Mouse (Mus musculus) liver, embryonic 14.5 days (tissue): ENCODE measurements around the gene Ptprd. TPM values are rescaled to one million over a fixed set of nuclear protein-coding genes. Genes with fewer than 3 reads are reported as not detected.

Experiments used
- ATAC-seq: fragments of 200-750 bp; cut with Nextera tagmentation; 2 replicates; pipeline ENCODE4 v1.8.0; 2017; ENCODE audit warnings: moderate number of reproducible peaks, mild to moderate bottlenecking, moderate library complexity; ENCODE audit not compliant: insufficient read depth
- DNase-seq, 3 experiments: peaks; one replicate each; pipeline ENCODE4 v3.0.0-alpha.2; 2012 to 2013; ENCODE audit warnings: low read depth in 3 of 3, low spot score in 3 of 3
- H3K27ac ChIP-seq: fragments of 300-500 bp; sonication (generic); 2 replicates; pipeline ENCODE4 v1.5.1; 2014; ENCODE audit warnings: moderate library complexity, mild to moderate bottlenecking, control low read depth, inconsistent platforms
- H3K27me3 ChIP-seq: fragments of 300-500 bp; sonication (generic); 2 replicates; pipeline ENCODE4 v1.6.1; 2014; ENCODE audit warnings: mild to moderate bottlenecking, low read length, moderate library complexity; ENCODE audit not compliant: control insufficient read depth, insufficient read depth
- H3K36me3 ChIP-seq: fragments of 300-500 bp; sonication (generic); replicated peaks from 2 replicates; pipeline ENCODE4 v1.6.1; 2014; ENCODE audit warnings: low read depth; ENCODE audit not compliant: control insufficient read depth, insufficient read depth
- H3K4me1 ChIP-seq, 2 experiments: fragments of 200-500 bp in 1 of 2; fragments of 300-500 bp in 1 of 2; sonication (generic) in 1 of 2; replicated peaks; 2 replicates each; pipeline ENCODE4 v1.6.1; 2012 to 2014; ENCODE audit warnings: antibody characterized with exemption in 1 of 2, inconsistent platforms in 1 of 2, low read length in 1 of 2; ENCODE audit not compliant: control insufficient read depth in 2 of 2, insufficient read depth in 2 of 2
- H3K4me2 ChIP-seq: fragments of 300-500 bp; sonication (generic); 2 replicates; pipeline ENCODE4 v1.6.1; 2014; ENCODE audit warnings: low read depth, mild to moderate bottlenecking, control low read depth, moderate library complexity
- H3K4me3 ChIP-seq, 2 experiments: fragments of 200-500 bp in 1 of 2; fragments of 300-500 bp in 1 of 2; sonication (generic) in 1 of 2; 2 replicates each; pipeline ENCODE4 v1.5.1; 2012 to 2014; ENCODE audit warnings: low read depth in 2 of 2, low read length in 2 of 2, mild to moderate bottlenecking in 2 of 2, control low read depth in 1 of 2, inconsistent platforms in 1 of 2, moderate library complexity in 1 of 2; ENCODE audit not compliant: insufficient read depth in 1 of 2
- H3K9ac ChIP-seq: fragments of 300-500 bp; sonication (generic); replicated peaks from 2 replicates; pipeline ENCODE4 v1.6.1; 2014; ENCODE audit warnings: mild to moderate bottlenecking, control low read depth, moderate library complexity
- H3K9me3 ChIP-seq: fragments of 300-500 bp; sonication (generic); 2 replicates; pipeline ENCODE4 v1.6.1; 2016; ENCODE audit warnings: low read length, mixed read lengths; ENCODE audit not compliant: control insufficient read depth
- CTCF ChIP-seq: IDR thresholded peaks from 2 replicates; pipeline ENCODE4 v1.5.1; 2016; ENCODE audit warnings: antibody characterized with exemption, low read depth, control low read depth
- EP300 ChIP-seq: IDR thresholded peaks from 2 replicates; pipeline ENCODE4 v1.6.1; 2016; ENCODE audit warnings: antibody characterized with exemption, low read depth
- WGBS: fragments of 180-500 bp; shearing (Covaris S2); extraction: QIAGEN DNeasy Blood & Tissue Kit; methylation state at CpG from one replicate; pipeline ENCODE4 v1.1.7; 2014; ENCODE audit not compliant: insufficient replicate concordance; 5-methylcytosine and 5-hydroxymethylcytosine counted together
- polyA plus RNA-seq, 2 experiments: library from polyadenylated mRNA; depleted of rRNA in 1 of 2; stranded (reverse) in 1 of 2; unstranded in 1 of 2; fragments of >200 nt; fragmentation: Nextera tagmentation in 1 of 2; extraction: Ambion mirVana in 1 of 2; gene quantifications; 2 replicates each; pipeline versions ENCODE4 v1.2.1 to v1.2.3; 2012 to 2014

Gene Ptprd
- polyA plus RNA-seq, 2 experiments: 1.5 to 2.8 TPM

- DNase-seq (no peak), ATAC-seq (no peak)
- WGBS: 53% methylated on average over 3 of the region's 3 CpGs
- H3K4me3 ChIP-seq: no peak overlapping the region
- no peaks in the 10 kb centered on the region for H3K27me3 ChIP-seq
- no peaks in the 10 kb centered on the region for H3K4me1 ChIP-seq
- no peaks in the 10 kb centered on the region for H3K9me3 ChIP-seq
- H3K9ac ChIP-seq: no peak overlapping the region
- TF ChIP-seq EP300 (no peak), CTCF (no peak)
- H3K36me3 ChIP-seq: no peaks in the 10 kb centered on the region
- no peak overlapping the region for H3K27ac ChIP-seq
- no peak overlapping the region for H3K4me2 ChIP-seq
Observed at GRCm38 (mm10) chr4:76260286-76260685, 1951.5 kb downstream of the Ptprd start.

GRCm38 (mm10) chr4:76259636-76260035 lies 1952.1 kb downstream of the Ptprd start:
- DNase-seq (no peak), ATAC-seq (no peak)
- WGBS: 66% methylated on average over 2 of the region's 2 CpGs
- H3K4me1 ChIP-seq: no peaks in the 10 kb centered on the region
- H3K9me3 ChIP-seq: no peaks in the 10 kb centered on the region
- H3K9ac ChIP-seq: no peak overlapping the region
- no peaks in the 10 kb centered on the region for H3K27me3 ChIP-seq
- TF ChIP-seq CTCF: no peak
- no peak overlapping the region for H3K4me2 ChIP-seq
- H3K36me3 ChIP-seq: no peaks in the 10 kb centered on the region
- no peak overlapping the region for H3K4me3 ChIP-seq
- no peak overlapping the region for H3K27ac ChIP-seq

DNA sequence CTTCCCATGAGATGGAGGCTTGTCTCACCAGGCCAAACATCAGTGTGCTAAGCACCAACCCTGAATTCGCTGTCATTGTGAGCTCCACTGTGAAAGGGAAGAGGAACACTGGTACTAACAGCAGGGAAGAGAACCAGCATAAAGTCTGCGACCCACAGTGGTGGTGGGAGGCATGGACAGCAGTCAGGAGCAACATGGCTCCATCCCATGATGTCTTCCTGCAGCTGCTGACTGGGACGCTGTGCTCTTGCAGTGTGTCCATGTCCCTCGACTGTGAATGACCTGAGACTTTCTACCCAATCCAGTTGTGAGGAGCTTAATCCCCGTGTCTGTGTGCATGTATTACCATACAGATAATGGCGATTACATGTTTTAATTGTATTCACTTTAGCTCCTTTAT lies 1967.4 kb downstream of the Ptprd start:
- H3K4me3 ChIP-seq: no peak overlapping the region
- no peak for ATAC-seq
- TF ChIP-seq EP300 (no peak), CTCF (no peak)
- H3K36me3 ChIP-seq: no peaks in the 10 kb centered on the region
- no peaks in the 10 kb centered on the region for H3K4me1 ChIP-seq
- DNase-seq: no peak
- no peaks in the 10 kb centered on the region for H3K9me3 ChIP-seq
- H3K4me2 ChIP-seq: no peak overlapping the region
- no peak overlapping the region for H3K9ac ChIP-seq
- H3K27me3 ChIP-seq: no peaks in the 10 kb centered on the region
- no peak overlapping the region for H3K27ac ChIP-seq
- 61% methylated on average over 6 of the region's 6 CpGs for WGBS

- TF ChIP-seq EP300: no peak
- TF ChIP-seq CTCF: no peak
- Histone ChIP-seq H3K9ac (no peak overlapping the region), H3K4me1 (no peaks in the 10 kb centered on the region), H3K9me3 (no peaks in the 10 kb centered on the region), H3K4me2 (no peak overlapping the region), H3K27ac (no peak overlapping the region), H3K4me3 (no peak overlapping the region), H3K36me3 (no peaks in the 10 kb centered on the region), H3K27me3 (no peaks in the 10 kb centered on the region)
- ATAC-seq: no peak
- DNase-seq: no peak
Observed at GRCm38 (mm10) chr4:76241542-76241941, 1970.2 kb downstream of the Ptprd start.

DNA sequence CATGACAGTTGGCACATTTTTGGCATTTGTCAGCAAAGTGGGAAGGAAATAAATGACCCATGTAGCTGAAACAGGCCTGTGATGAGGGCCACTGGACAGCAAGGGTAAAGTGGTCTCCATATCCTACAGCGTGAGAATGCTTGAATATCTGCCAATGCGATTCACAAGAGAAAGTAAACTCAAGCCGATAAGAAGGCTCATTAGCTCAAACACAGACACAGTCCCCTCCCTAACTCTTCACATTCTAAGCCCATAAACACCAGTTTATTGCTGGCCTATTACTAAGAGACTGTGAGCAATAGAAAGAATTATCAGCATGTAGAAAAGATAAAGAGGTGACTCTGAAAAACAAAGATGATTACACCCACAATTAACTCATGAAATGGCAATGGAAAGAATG lies 1970.6 kb downstream of the Ptprd start:
- TF ChIP-seq CTCF (no peak), EP300 (no peak)
- Histone ChIP-seq H3K36me3 (no peaks in the 10 kb centered on the region), H3K9ac (no peak overlapping the region), H3K9me3 (no peaks in the 10 kb centered on the region), H3K4me3 (no peak overlapping the region), H3K4me1 (no peaks in the 10 kb centered on the region), H3K27ac (no peak overlapping the region), H3K27me3 (no peaks in the 10 kb centered on the region), H3K4me2 (no peak overlapping the region)
- 52% methylated on average over 3 of the region's 3 CpGs for WGBS
- DNase-seq (no peak), ATAC-seq (no peak)

- no peak overlapping the region for H3K4me3 ChIP-seq
- no peaks in the 10 kb centered on the region for H3K36me3 ChIP-seq
- H3K27ac ChIP-seq: no peak overlapping the region
- DNase-seq (no peak), ATAC-seq (no peak)
- no peaks in the 10 kb centered on the region for H3K27me3 ChIP-seq
- TF ChIP-seq EP300 (no peak), CTCF (no peak)
- H3K9me3 ChIP-seq: no peaks in the 10 kb centered on the region
- no peak overlapping the region for H3K9ac ChIP-seq
- 71% methylated on average over 5 of the region's 5 CpGs for WGBS
- H3K4me2 ChIP-seq: no peak overlapping the region
- no peaks in the 10 kb centered on the region for H3K4me1 ChIP-seq
Observed at GRCm38 (mm10) chr4:76239063-76239462, 1972.7 kb downstream of the Ptprd start.
